Mouse (Mus musculus) myocyte (in vitro differentiated cells): ENCODE measurements around the gene March2. TPM values are rescaled to one million over a fixed set of nuclear protein-coding genes. Genes with fewer than 3 reads are reported as not detected.

ENCODE experiments used
- H3K27me3 ChIP-seq: one replicate; pipeline ENCODE4 v1.6.1; 2011; ENCODE audit not compliant: control insufficient read depth, insufficient read depth, insufficient read length
- H3K36me3 ChIP-seq: one replicate; pipeline ENCODE4 v1.6.1; 2011; ENCODE audit not compliant: control insufficient read depth, insufficient read depth
- H3K4me2 ChIP-seq: one replicate; pipeline ENCODE4 v1.6.1; 2011; ENCODE audit warnings: low read depth, control low read depth
- H3K4me3 ChIP-seq: one replicate; pipeline ENCODE4 v1.5.1; 2011; ENCODE audit warnings: mild to moderate bottlenecking, control low read depth, moderate library complexity
- H3K79me2 ChIP-seq: one replicate; pipeline ENCODE4 v1.6.1; 2011; ENCODE audit not compliant: control insufficient read depth, insufficient read depth
- H3ac ChIP-seq: one replicate; pipeline ENCODE4 v1.6.1; 2011; ENCODE audit not compliant: control insufficient read depth, insufficient read length
- CEBPB ChIP-seq: IDR thresholded peaks from 2 replicates; pipeline ENCODE4 v1.6.1; 2011; ENCODE audit warnings: mild to moderate bottlenecking, moderate library complexity; ENCODE audit not compliant: poor library complexity, insufficient read depth, severe bottlenecking
- E2F4 ChIP-seq: IDR thresholded peaks from one replicate; pipeline ENCODE4 v1.6.1; 2011; ENCODE audit warnings: mild to moderate bottlenecking, control low read depth, moderate library complexity; ENCODE audit not compliant: insufficient read depth
- MAX ChIP-seq: IDR thresholded peaks from one replicate; pipeline ENCODE4 v1.6.1; 2011; ENCODE audit warnings: low read depth, mild to moderate bottlenecking, control low read depth
- MYOD1 ChIP-seq, 3 experiments: IDR thresholded peaks; one replicate each; pipeline ENCODE4 v1.6.1; 2011; ENCODE audit warnings: control low read depth in 2 of 3, low read depth in 2 of 3, mild to moderate bottlenecking in 2 of 3, moderate library complexity in 1 of 3; ENCODE audit not compliant: insufficient read length in 2 of 3, control insufficient read depth in 1 of 3
- MYOG ChIP-seq, 3 experiments: IDR thresholded peaks; one replicate each; pipeline ENCODE4 v1.6.1; 2011; ENCODE audit warnings: control low read depth in 2 of 3, low read depth in 2 of 3, mild to moderate bottlenecking in 2 of 3; ENCODE audit not compliant: insufficient read length in 2 of 3, control insufficient read depth in 1 of 3, insufficient read depth in 1 of 3
- POLR2A ChIP-seq: IDR thresholded peaks from one replicate; pipeline ENCODE4 v1.6.1; 2011; ENCODE audit warnings: low read depth, mild to moderate bottlenecking, control low read depth, moderate library complexity; ENCODE audit not compliant: insufficient read length
- POLR2AphosphoS2 ChIP-seq: IDR thresholded peaks from one replicate; pipeline ENCODE4 v1.6.1; 2011; ENCODE audit warnings: low read depth, control low read depth; ENCODE audit not compliant: insufficient read length
- REST ChIP-seq: IDR thresholded peaks from one replicate; pipeline ENCODE4 v1.6.1; 2011; ENCODE audit warnings: mild to moderate bottlenecking, control low read depth, moderate library complexity; ENCODE audit not compliant: insufficient read depth, insufficient read length
- SRF ChIP-seq: IDR thresholded peaks from one replicate; pipeline ENCODE4 v1.6.1; 2011; ENCODE audit warnings: low read depth; ENCODE audit not compliant: control insufficient read depth, insufficient read length
- TCF12 ChIP-seq: IDR thresholded peaks from one replicate; pipeline ENCODE4 v1.6.1; 2011; ENCODE audit warnings: mild to moderate bottlenecking, control low read depth; ENCODE audit not compliant: poor library complexity, insufficient read depth, severe bottlenecking
- TCF3 ChIP-seq: IDR thresholded peaks from one replicate; pipeline ENCODE4 v1.6.1; 2011; ENCODE audit warnings: low read depth, control low read depth; ENCODE audit not compliant: insufficient read length
- USF1 ChIP-seq: IDR thresholded peaks from one replicate; pipeline ENCODE4 v1.6.1; 2011; ENCODE audit warnings: low read depth, mild to moderate bottlenecking, control low read depth, moderate library complexity
- polyA plus RNA-seq: library from polyadenylated mRNA; unstranded; fragments of >200 nt; fragmentation: generic; extraction: Trizol; gene quantifications from one replicate; pipeline ENCODE4 v1.2.1, GENCODE M21; 2012; ENCODE audit warnings: missing spikeins

March2 gene
- polyA plus RNA-seq, 1 experiment = 51.5 TPM

DNA sequence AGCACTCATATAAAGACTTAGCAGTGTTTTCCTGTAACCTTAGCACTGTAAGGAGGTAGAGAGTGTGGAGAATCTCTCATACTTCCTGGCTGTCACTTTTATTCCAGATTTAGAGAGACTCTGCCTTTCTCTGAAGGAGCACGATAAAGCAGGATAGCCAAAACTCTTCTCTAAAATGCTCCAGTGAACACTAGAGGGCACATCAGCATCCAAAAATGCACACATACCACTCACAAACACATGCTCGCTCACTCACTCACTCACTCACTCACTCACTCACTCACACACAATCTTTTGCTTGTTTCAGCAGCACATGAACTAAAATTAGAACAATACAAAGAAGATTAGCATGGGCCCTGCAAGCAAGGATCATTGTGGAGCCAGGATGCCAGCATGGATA, 10.7 kb upstream of the March2 start:
- TF ChIP-seq TCF3 (no peak), SRF (no peak), MYOG (IDR thresholded peaks at IDR 0.05; ENCODE audit: control insufficient read depth in 1 of 3, insufficient read depth in 1 of 3, insufficient read length in 2 of 3, low read depth in 2 of 3) (no peak), E2F4 (no peak), USF1 (no peak), MAX (no peak), REST (no peak), MYOD1 (IDR thresholded peaks at IDR 0.05; ENCODE audit: control insufficient read depth in 1 of 3, insufficient read length in 2 of 3, low read depth in 2 of 3) (no peak)
- no peak overlapping the region for H3ac ChIP-seq

DNA sequence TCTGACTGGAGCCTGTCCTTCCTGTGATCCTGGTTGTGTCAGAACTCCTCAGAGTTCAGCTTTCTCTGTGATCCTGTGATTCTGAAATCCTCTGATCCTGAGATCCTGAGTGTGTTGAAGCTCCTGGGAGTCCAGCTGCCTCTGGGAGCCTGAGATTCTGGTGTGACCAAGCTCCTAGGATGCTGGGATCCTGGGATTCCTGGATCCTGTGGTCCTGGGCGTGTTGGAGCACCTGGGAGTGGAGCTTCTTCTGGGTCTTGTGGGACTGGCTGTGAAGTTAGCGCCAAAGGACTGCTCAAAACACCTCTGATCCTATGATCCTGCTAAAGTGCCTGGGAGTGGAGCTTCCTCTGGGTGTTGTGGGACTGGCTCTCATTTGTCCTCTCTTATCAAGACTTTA, 9.9 kb upstream of the March2 start:
- Histone ChIP-seq H3K27me3 (no peaks in the 10 kb centered on the region), H3K4me3 (no peak overlapping the region), H3K36me3 (no peaks in the 10 kb centered on the region), H3K4me2 (no peak overlapping the region), H3ac (no peak overlapping the region), H3K79me2 (no peaks in the 10 kb centered on the region)
- no peak for TF ChIP-seq POLR2A
- TF ChIP-seq POLR2AphosphoS2 = no peak
- TF ChIP-seq MAX = no peak
- TF ChIP-seq TCF3 = no peak
- no peak for TF ChIP-seq REST
- no peak for TF ChIP-seq SRF
- TF ChIP-seq MYOD1 (IDR thresholded peaks at IDR 0.05; ENCODE audit: control insufficient read depth in 1 of 3, insufficient read length in 2 of 3, low read depth in 2 of 3) = no peak
- no peak for TF ChIP-seq TCF12
- no peak for TF ChIP-seq CEBPB
- TF ChIP-seq E2F4 = no peak
- TF ChIP-seq MYOG (IDR thresholded peaks at IDR 0.05; ENCODE audit: control insufficient read depth in 1 of 3, insufficient read depth in 1 of 3, insufficient read length in 2 of 3, low read depth in 2 of 3) = no peak
- TF ChIP-seq USF1 = no peak

More for the DNA sequence above, 10.7 kb upstream of the March2 start:
- H3K36me3 ChIP-seq = no peaks in the 10 kb centered on the region
- no peaks in the 10 kb centered on the region for H3K27me3 ChIP-seq
- H3K79me2 ChIP-seq = no peaks in the 10 kb centered on the region
- H3K4me3 ChIP-seq = no peak overlapping the region
- no peak overlapping the region for H3K4me2 ChIP-seq

DNA sequence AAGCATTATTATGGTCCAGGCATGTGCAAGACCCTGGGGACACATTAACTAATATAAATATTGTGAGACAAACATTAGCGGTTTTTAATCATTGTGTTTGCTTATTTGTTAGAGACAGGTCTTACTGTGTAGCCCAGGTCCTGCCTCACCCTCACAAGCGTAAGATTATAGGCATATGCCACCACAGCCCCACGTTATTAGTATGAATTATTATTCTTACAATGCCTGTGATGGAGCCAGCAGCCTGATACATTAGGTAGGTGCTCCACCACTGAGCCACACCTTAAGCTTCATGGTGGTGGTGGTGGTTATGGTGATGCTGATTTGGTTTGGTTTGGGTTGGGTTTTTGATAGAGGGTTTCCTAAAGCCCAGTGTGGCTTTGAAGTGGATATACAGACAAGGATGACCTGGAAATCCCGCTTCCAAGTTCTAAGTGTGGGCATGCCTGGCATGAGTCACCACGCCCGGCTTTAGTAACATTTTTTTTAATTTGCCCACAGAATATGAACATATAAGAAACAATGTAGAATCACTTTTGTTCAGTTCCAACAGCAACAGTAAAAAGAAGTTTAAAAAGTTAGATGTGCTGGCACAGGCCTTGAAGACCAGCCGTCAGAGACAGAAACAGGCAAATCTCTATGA, 1.4 kb upstream of the March2 start:
- TF ChIP-seq TCF12 = no peak
- TF ChIP-seq TCF3 = no peak
- Histone ChIP-seq H3K4me2 (no peak overlapping the region), H3K79me2 (peaks cover 6% of the 10 kb centered on the region), H3K36me3 (no peaks in the 10 kb centered on the region), H3K27me3 (no peaks in the 10 kb centered on the region), H3ac (no peak overlapping the region), H3K4me3 (no peak overlapping the region)

DNA sequence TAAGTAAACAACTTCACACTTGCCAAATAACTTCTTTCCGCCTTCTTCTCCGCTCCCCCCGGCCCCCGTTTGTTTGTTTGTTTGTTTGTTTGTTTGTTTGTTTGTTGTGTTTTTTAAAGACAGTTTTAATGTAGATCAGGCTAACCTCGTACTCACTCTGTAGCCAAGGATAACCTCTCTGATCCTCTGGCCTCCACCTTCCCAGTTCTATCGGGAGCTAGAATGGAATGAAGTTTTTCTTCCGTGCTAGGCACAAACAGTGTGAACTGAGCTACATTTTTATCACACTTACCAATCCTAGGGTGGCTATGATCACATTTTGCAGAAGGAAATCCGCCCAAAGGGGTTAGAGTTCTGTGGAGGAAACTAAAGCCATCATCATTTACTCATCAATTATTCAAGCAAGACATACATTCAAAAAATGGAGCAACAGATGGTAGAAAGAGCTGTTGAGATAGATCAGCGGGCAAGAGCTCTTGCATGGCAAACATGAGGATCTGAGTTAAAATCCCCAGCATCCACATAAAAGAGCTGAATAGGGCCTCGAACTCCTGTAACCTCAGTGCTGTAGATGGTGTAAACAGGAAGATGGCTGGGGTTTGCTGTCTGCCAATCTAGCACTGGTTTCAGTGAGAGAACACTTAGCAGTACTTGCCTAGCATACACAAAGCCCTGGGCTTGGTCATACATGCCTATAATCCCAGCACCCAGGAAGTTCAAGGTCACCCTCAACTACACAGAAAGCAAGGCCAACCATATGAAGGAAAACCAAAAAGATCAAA, 665 bp upstream of the March2 start:
- Histone ChIP-seq H3ac (no peak overlapping the region), H3K4me3 (peak overlapping the region; percentile 46)
- no peak for TF ChIP-seq TCF12
- no peak for TF ChIP-seq REST
- no peak for TF ChIP-seq POLR2A
- no peak for TF ChIP-seq MYOD1 (IDR thresholded peaks at IDR 0.05; ENCODE audit: control insufficient read depth in 1 of 3, insufficient read length in 2 of 3, low read depth in 2 of 3)
- TF ChIP-seq MYOG (IDR thresholded peaks at IDR 0.05; ENCODE audit: control insufficient read depth in 1 of 3, insufficient read depth in 1 of 3, insufficient read length in 2 of 3, low read depth in 2 of 3) = no peak
- TF ChIP-seq E2F4 = no peak
- TF ChIP-seq MAX = no peak
- no peak for TF ChIP-seq POLR2AphosphoS2
- no peak for TF ChIP-seq TCF3
- TF ChIP-seq USF1 = no peak
- TF ChIP-seq SRF = no peak
- TF ChIP-seq CEBPB = no peak

DNA sequence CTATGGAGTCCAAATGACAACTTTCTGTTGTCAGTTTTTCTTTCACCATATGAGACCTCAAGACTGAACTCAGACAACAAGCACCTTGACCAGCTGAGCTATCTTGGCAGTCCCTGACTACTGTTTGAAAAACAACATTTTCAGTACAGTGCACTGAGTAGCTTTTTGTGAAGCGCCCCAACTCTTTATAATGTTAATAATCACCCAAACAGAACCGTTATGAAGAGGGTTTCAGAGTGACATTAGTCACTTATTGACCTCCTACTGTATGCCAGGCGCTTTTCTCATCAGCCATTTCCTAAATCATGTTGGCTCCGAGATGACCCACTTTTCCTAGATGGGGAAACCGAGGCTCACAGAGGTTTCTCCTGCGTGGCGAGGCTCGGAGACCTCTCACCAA, 488 bp downstream of the March2 start:
- no peak overlapping the region for H3ac ChIP-seq
- peak overlapping the region; percentile 46 for H3K4me3 ChIP-seq
- H3K36me3 ChIP-seq = no peaks in the 10 kb centered on the region
- H3K79me2 ChIP-seq = peaks cover 6% of the 10 kb centered on the region
- TF ChIP-seq POLR2AphosphoS2 (no peak), POLR2A (no peak), REST (no peak), MYOG (IDR thresholded peaks at IDR 0.05; ENCODE audit: control insufficient read depth in 1 of 3, insufficient read depth in 1 of 3, insufficient read length in 2 of 3, low read depth in 2 of 3) (no peak), TCF3 (no peak), E2F4 (no peak), USF1 (no peak), MYOD1 (IDR thresholded peaks at IDR 0.05; ENCODE audit: control insufficient read depth in 1 of 3, insufficient read length in 2 of 3, low read depth in 2 of 3) (no peak), CEBPB (no peak), MAX (no peak), TCF12 (no peak), SRF (no peak)
- H3K4me2 ChIP-seq = peak overlapping the region; percentile 83
- H3K27me3 ChIP-seq = no peaks in the 10 kb centered on the region

More for the DNA sequence above, 665 bp upstream of the March2 start:
- Histone ChIP-seq H3K36me3 (no peaks in the 10 kb centered on the region), H3K79me2 (peaks cover 6% of the 10 kb centered on the region), H3K27me3 (no peaks in the 10 kb centered on the region), H3K4me2 (peak overlapping the region; percentile 58)
